Mouse (Mus musculus) cerebellum, adult 2 months (tissue): ENCODE measurements at regions not wholly inside any gene's neighbourhood (a gene's known extent, or its start where the extent isn't known, plus 50 kb on each side); places are given as distances from the start of the nearest gene placed in this dataset.

Source experiments
- CTCF ChIP-seq: fragments of 200-500 bp; IDR thresholded peaks from 2 replicates; pipeline ENCODE4 v1.5.1; 2011; ENCODE audit warnings: low read depth, mild to moderate bottlenecking, control low read depth, low read length, moderate library complexity, borderline replicate concordance; ENCODE audit not compliant: insufficient read depth
- POLR2A ChIP-seq: fragments of 200-500 bp; IDR thresholded peaks from 2 replicates; pipeline ENCODE4 v1.6.1; 2011; ENCODE audit warnings: low read length, control low read depth, borderline replicate concordance; ENCODE audit not compliant: insufficient read depth

- TF ChIP-seq POLR2A (no peak), CTCF (no peak)
These were observed 69.4 kb upstream of the Vps8 start for GRCm38 (mm10) chr16:21353545-21353944.
